Mouse (Mus musculus): ENCODE measurements at regions not wholly inside any gene's neighbourhood (a gene's known extent, or its start where the extent isn't known, plus 50 kb on each side); places are given as distances from the start of the nearest gene placed in this dataset.

- TF ChIP-seq ELF1 (IDR thresholded peaks at IDR 0.05; ENCODE audit: low read depth, low read length) (no peak), NRF1 (IDR thresholded peaks at IDR 0.05; ENCODE audit: low read depth, low read length) (no peak), IRF4 (IDR thresholded peaks at IDR 0.05; ENCODE audit: low read depth, low read length) (no peak), MAFK (IDR thresholded peaks at IDR 0.05; ENCODE audit: insufficient replicate concordance, low read length) (no peak)
Measured at GRCm38 (mm10) chr3:155723011-155723510, 629.8 kb downstream of the Lrriq3 start.

All from CH12.LX (cell line).